ENCODE assay signal across 12 mouse cellular contexts in the genomic region with DNA sequence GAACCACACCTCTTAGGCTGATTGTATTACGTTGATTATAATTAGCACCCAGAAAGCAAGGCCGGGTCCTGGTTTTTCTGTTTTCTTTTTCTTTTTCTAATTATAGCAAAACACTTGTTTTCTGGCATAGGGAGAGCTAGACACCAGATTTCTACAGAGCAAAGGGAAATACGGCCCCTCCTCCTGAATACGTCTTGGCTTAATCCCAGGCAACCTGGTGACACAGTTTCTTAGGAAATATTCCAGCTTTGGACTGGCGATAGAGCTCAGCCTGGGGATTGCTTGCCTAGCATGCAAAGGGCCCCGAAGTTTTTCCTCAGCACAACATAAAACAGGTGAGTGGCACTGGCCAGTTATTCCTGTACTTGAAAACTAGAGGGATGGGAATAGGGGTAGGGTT. TPM values are rescaled to one million over a fixed set of nuclear protein-coding genes. Genes with fewer than 3 reads are reported as not detected.
DNase-seq lines count a peak whose midpoint lies in the region; ATAC-seq and TF ChIP-seq lines count a peak whose summit lies in the region.
"Had no signal": no experiment of that assay in that cellular context is flagged by ENCODE, and none has a peak within 500 bp of the region (broad histone marks: within the 10 kb centered on the region; RNA-seq: fewer than 3 reads in every experiment).

No protein-coding gene starts in this region.

- no peaks in the 10 kb centered on the region for H3K27me3 ChIP-seq in liver, adult 2 months (ENCODE audit: control insufficient read depth, insufficient read depth, low read length)
- H3K27me3 ChIP-seq: Patski had no signal

- no peaks in the 10 kb centered on the region for H3K36me3 ChIP-seq in liver, adult 2 months (ENCODE audit: control insufficient read depth, insufficient read depth, low read length)
- H3K36me3 ChIP-seq: embryonic facial prominence, embryonic 10.5 days had no signal

- no peak overlapping the region for H3K4me3 ChIP-seq in liver, adult 2 months (ENCODE audit: insufficient read depth, low read depth, low read length)
- H3K4me3 ChIP-seq: embryonic facial prominence, embryonic 10.5 days had no signal

- no peak for TF ChIP-seq POLR2A in liver, adult 2 months (IDR thresholded peaks at IDR 0.05; ENCODE audit: extremely low read depth, insufficient read depth, low read length)

- ATAC-seq in cerebellum, adult (ENCODE audit: insufficient number of reproducible peaks, low FRiP score, low TSS enrichment), result peak; percentile 17
- ATAC-seq: Patski had no signal

- peak; percentile 48 for DNase-seq in gastrocnemius, adult 18-20 months (ENCODE audit: low spot score)
- DNase-seq in gastrocnemius, postnatal 4 days (ENCODE audit: low spot score in 2 of 2), result no peak
- DNase-seq in liver, adult 2 months (ENCODE audit: extremely low read depth, low read depth, low spot score), result peak; percentile 16
- no peak for DNase-seq in liver
- peak; percentile 50 to 63 for DNase-seq in cerebellum, postnatal 36 days
- no peak for DNase-seq in urinary bladder, postnatal 36 days (ENCODE audit: low spot score in 2 of 2)
- no peak for DNase-seq in embryo, embryonic 10 days (ENCODE audit: low spot score)
- DNase-seq: kidney, adult 11 months; thymus, postnatal 14 days had no signal

- TF ChIP-seq CTCF in liver, adult 2 months (IDR thresholded peaks at IDR 0.05; ENCODE audit: low read depth, low read length), result no peak

- H3K4me1 ChIP-seq in liver, adult 2 months (ENCODE audit: control insufficient read depth, insufficient read depth, low read length), result no peaks in the 10 kb centered on the region

- H3K27ac ChIP-seq in liver, adult 2 months (replicated peaks; ENCODE audit: insufficient read depth, low read depth, low read length), result no peak overlapping the region
- H3K27ac ChIP-seq: embryonic facial prominence, embryonic 10.5 days had no signal

- no peaks in the 10 kb centered on the region for H3K79me2 ChIP-seq in liver, adult 2 months (ENCODE audit: control insufficient read depth, insufficient read depth, low read length)

- no peak overlapping the region for H3K9ac ChIP-seq in liver, adult 2 months (ENCODE audit: low read depth, low read length)

- 55% methylated on average over 6 of the region's 6 CpGs for WGBS in liver, adult 2 months

RNA-seq across cellular contexts. Expression of gene Samd4, which starts 31.7 kb away (rescaled TPM):
- 10 to 100 TPM; 54.5 to 72.9 TPM for total RNA-seq in gastrocnemius, adult 18-20 months (2021)
- 10 to 100 TPM; 54.5 to 61.9 TPM for total RNA-seq in gastrocnemius, postnatal 4 days (2021)
- total RNA-seq in liver, adult 2 months (2014; rRNA removed), result 1.6 and 3.0 TPM in 2 replicates
- 0.77 and 1.6 TPM in 2 replicates for polyA plus RNA-seq in liver, adult 2 months (2012; rRNA removed)

Comparison
In these comparisons a context has a peak if more than half of its experiments do, and no peak if none do; other contexts are left out.
1. DNase-seq: peak in gastrocnemius, adult 18-20 months (single experiment), liver, adult 2 months (single experiment) and cerebellum, postnatal 36 days (2 of 2); none in gastrocnemius, postnatal 4 days (0 of 2), liver (single experiment), urinary bladder, postnatal 36 days (0 of 2) and embryo, embryonic 10 days (single experiment).
2. RNA of gene Samd4, which starts 31.7 kb away (total RNA-seq): 54.5 to 72.9 TPM in gastrocnemius, adult 18-20 months and 54.5 to 61.9 TPM in gastrocnemius, postnatal 4 days; 1.6 to 3.0 TPM in liver, adult 2 months; every median in the first group is over 10 times any median in the second.